Mouse (Mus musculus) frontal cortex, adult (tissue): ENCODE measurements at regions not wholly inside any gene's neighbourhood (a gene's known extent, or its start where the extent isn't known, plus 50 kb on each side); places are given as distances from the start of the nearest gene placed in this dataset.
A peak's percentile ranks its signal among the peaks of the same experiment; 100 is the strongest.

Experiments used
- ATAC-seq: cut with Nextera tagmentation; 2 replicates; pipeline ENCODE4 v1.9.2; 2017; ENCODE audit warnings: mild to moderate bottlenecking, moderate library complexity, mixed read lengths; ENCODE audit not compliant: low TSS enrichment

GRCm38 (mm10) chr1:78761061-78761515 lies 55.5 kb upstream of the Kcne4 start:
- ATAC-seq, result 0 out of 2 replicates have a peak, but pooled peaks have one; percentile 31
